Mouse (Mus musculus) forebrain, embryonic 16.5 days (tissue): ENCODE results near the gene Fitm2. TPM values are rescaled to one million over a fixed set of nuclear protein-coding genes. Genes with fewer than 3 reads are reported as not detected.
"Not testable (repeated sequence)": the region's sequence is repeated elsewhere in the genome, so short reads cannot be mapped to it uniquely, and the experiment has no call there.

Experiments used
- ATAC-seq: fragments of 200-750 bp; cut with Nextera tagmentation; 2 replicates; pipeline ENCODE4 v1.8.0; 2017; ENCODE audit warnings: mild to moderate bottlenecking, moderate library complexity
- H3K27ac ChIP-seq: fragments of 300-500 bp; sonication (generic); 2 replicates; pipeline ENCODE4 v1.5.1; 2014; ENCODE audit warnings: low read length, control low read depth
- H3K27me3 ChIP-seq: fragments of 300-500 bp; sonication (generic); replicated peaks from 2 replicates; pipeline ENCODE4 v1.6.1; 2014; ENCODE audit warnings: low read length; ENCODE audit not compliant: control insufficient read depth, insufficient read depth
- H3K36me3 ChIP-seq: fragments of 300-500 bp; sonication (generic); 2 replicates; pipeline ENCODE4 v1.6.1; 2014; ENCODE audit not compliant: control insufficient read depth, insufficient read depth
- H3K4me1 ChIP-seq: fragments of 300-500 bp; sonication (generic); replicated peaks from 2 replicates; pipeline ENCODE4 v1.6.1; 2014; ENCODE audit warnings: low read length; ENCODE audit not compliant: control insufficient read depth, insufficient read depth
- H3K4me2 ChIP-seq: fragments of 300-500 bp; sonication (generic); 2 replicates; pipeline ENCODE4 v1.6.1; 2014; ENCODE audit warnings: mild to moderate bottlenecking, low read length, control low read depth
- H3K4me3 ChIP-seq: fragments of 300-500 bp; sonication (generic); replicated peaks from 2 replicates; pipeline ENCODE4 v1.5.1; 2014; ENCODE audit warnings: mild to moderate bottlenecking, low read length, control low read depth
- H3K9ac ChIP-seq: fragments of 300-500 bp; sonication (generic); replicated peaks from 2 replicates; pipeline ENCODE4 v1.6.1; 2014; ENCODE audit warnings: low read depth, low read length, control low read depth
- H3K9me3 ChIP-seq: fragments of 300-500 bp; sonication (generic); 2 replicates; pipeline ENCODE4 v1.6.1; 2016; ENCODE audit warnings: low read length; ENCODE audit not compliant: control insufficient read depth
- WGBS: fragments of 180-500 bp; shearing (Covaris S2); extraction: QIAGEN DNeasy Blood & Tissue Kit; methylation state at CpG from one replicate; pipeline ENCODE4 v1.1.7; 2014; 5-methylcytosine and 5-hydroxymethylcytosine counted together
- polyA plus RNA-seq: library from polyadenylated mRNA; unstranded; fragments of >200 nt; fragmentation: Nextera tagmentation; extraction: Ambion mirVana; gene quantifications from 2 replicates; pipeline ENCODE4 v1.2.1, GENCODE M21; 2015

Gene Fitm2
- polyA plus RNA-seq, 1 experiment from 2014 or later = 15.4 TPM

- 94% methylated on average over 6 of the region's 6 CpGs for WGBS
- no peak overlapping the region for H3K9ac ChIP-seq
- H3K4me2 ChIP-seq = no peak overlapping the region
- no peaks in the 10 kb centered on the region for H3K9me3 ChIP-seq
- no peak overlapping the region for H3K27ac ChIP-seq
- ATAC-seq = no peak
- H3K4me3 ChIP-seq = no peak overlapping the region
- H3K36me3 ChIP-seq = peaks cover 15% of the 10 kb centered on the region
- H3K27me3 ChIP-seq = no peaks in the 10 kb centered on the region
- H3K4me1 ChIP-seq = peaks cover 9% of the 10 kb centered on the region
These were observed 4.8 kb downstream of the Fitm2 start for GRCm38 (mm10) chr2:163467585-163467984.

- H3K36me3 ChIP-seq = peaks cover 15% of the 10 kb centered on the region
- H3K27ac ChIP-seq = no peak overlapping the region
- no peak overlapping the region for H3K9ac ChIP-seq
- no peaks in the 10 kb centered on the region for H3K27me3 ChIP-seq
- H3K4me1 ChIP-seq = peaks cover 8% of the 10 kb centered on the region
- no peaks in the 10 kb centered on the region for H3K9me3 ChIP-seq
- H3K4me2 ChIP-seq = no peak overlapping the region
- ATAC-seq = no peak
- WGBS = 78% methylated on average over 8 of the region's 8 CpGs
- no peak overlapping the region for H3K4me3 ChIP-seq
These were observed 5.7 kb downstream of the Fitm2 start for GRCm38 (mm10) chr2:163466771-163467170.

GRCm38 (mm10) chr2:163464562-163464961 is 7.9 kb downstream of the Fitm2 start:
- no peak for ATAC-seq
- Histone ChIP-seq H3K27ac (no peak overlapping the region), H3K27me3 (no peaks in the 10 kb centered on the region), H3K4me3 (no peak overlapping the region), H3K4me1 (no peaks in the 10 kb centered on the region; the same call in 1 of the 2 replicates), H3K36me3 (peaks cover 14% of the 10 kb centered on the region), H3K9ac (no peak overlapping the region), H3K9me3 (no peaks in the 10 kb centered on the region), H3K4me2 (no peak overlapping the region)
- 84% methylated on average over 6 of the region's 6 CpGs for WGBS

- Histone ChIP-seq H3K27me3 (no peaks in the 10 kb centered on the region), H3K4me1 (peaks cover 5% of the 10 kb centered on the region), H3K9me3 (no peaks in the 10 kb centered on the region), H3K4me3 (no peak overlapping the region), H3K36me3 (peaks cover 8% of the 10 kb centered on the region), H3K9ac (no peak overlapping the region), H3K27ac (no peak overlapping the region), H3K4me2 (no peak overlapping the region)
- WGBS = 77% methylated on average over 4 of the region's 4 CpGs
- no peak for ATAC-seq
These were observed 8.4 kb downstream of the Fitm2 start for GRCm38 (mm10) chr2:163463998-163464397.

- Histone ChIP-seq H3K4me3 (no peak overlapping the region), H3K27me3 (no peaks in the 10 kb centered on the region), H3K27ac (no peak overlapping the region), H3K36me3 (peaks cover 4% of the 10 kb centered on the region; the same call in 1 of the 2 replicates), H3K4me1 (peaks cover 7% of the 10 kb centered on the region), H3K4me2 (no peak overlapping the region), H3K9ac (no peak overlapping the region), H3K9me3 (no peaks in the 10 kb centered on the region)
- no peak for ATAC-seq
- WGBS = 73% methylated on average over 10 of the region's 10 CpGs
These were observed 9.1 kb downstream of the Fitm2 start for GRCm38 (mm10) chr2:163463251-163463769.

GRCm38 (mm10) chr2:163462801-163463200 is 9.6 kb downstream of the Fitm2 start:
- H3K9ac ChIP-seq = no peak overlapping the region
- H3K27ac ChIP-seq = no peak overlapping the region
- no peaks in the 10 kb centered on the region for H3K27me3 ChIP-seq
- 85% methylated on average over 11 of the region's 11 CpGs for WGBS
- no peak for ATAC-seq
- peaks cover 7% of the 10 kb centered on the region for H3K4me1 ChIP-seq
- H3K36me3 ChIP-seq = peaks cover 4% of the 10 kb centered on the region; the same call in 1 of the 2 replicates
- no peaks in the 10 kb centered on the region for H3K9me3 ChIP-seq
- H3K4me2 ChIP-seq = no peak overlapping the region
- no peak overlapping the region for H3K4me3 ChIP-seq

GRCm38 (mm10) chr2:163462386-163462785 is 10.0 kb downstream of the Fitm2 start:
- H3K9ac ChIP-seq = no peak overlapping the region
- H3K4me1 ChIP-seq = peaks cover 7% of the 10 kb centered on the region
- no peak for ATAC-seq
- H3K4me3 ChIP-seq = no peak overlapping the region
- H3K27me3 ChIP-seq = no peaks in the 10 kb centered on the region
- H3K36me3 ChIP-seq = peaks cover 4% of the 10 kb centered on the region; the same call in 1 of the 2 replicates
- no peak overlapping the region for H3K4me2 ChIP-seq
- WGBS = 84% methylated on average over 5 of the region's 5 CpGs
- no peak overlapping the region for H3K27ac ChIP-seq
- H3K9me3 ChIP-seq = no peaks in the 10 kb centered on the region

GRCm38 (mm10) chr2:163461307-163461706 is 11.1 kb downstream of the Fitm2 start:
- not testable (repeated sequence) for H3K4me3 ChIP-seq, H3K27me3 ChIP-seq, H3K4me2 ChIP-seq, H3K27ac ChIP-seq, ATAC-seq, H3K4me1 ChIP-seq, H3K9me3 ChIP-seq, H3K9ac ChIP-seq, H3K36me3 ChIP-seq
- 89% methylated on average over 8 of the region's 9 CpGs for WGBS

GRCm38 (mm10) chr2:163460622-163461021 is 11.8 kb downstream of the Fitm2 start:
- Histone ChIP-seq H3K9me3 (no peaks in the 10 kb centered on the region), H3K36me3 (no peaks in the 10 kb centered on the region), H3K9ac (no peak overlapping the region), H3K4me2 (no peak overlapping the region), H3K27me3 (no peaks in the 10 kb centered on the region), H3K27ac (no peak overlapping the region), H3K4me1 (peaks cover 7% of the 10 kb centered on the region), H3K4me3 (no peak overlapping the region)
- 87% methylated on average over 8 of the region's 8 CpGs for WGBS
- ATAC-seq = no peak

- peak; percentile 69 for ATAC-seq
- no peak overlapping the region for H3K27ac ChIP-seq
- H3K4me3 ChIP-seq = peak overlapping the region; percentile 12; the same call in 1 of the 2 replicates
- H3K4me1 ChIP-seq = peaks cover 7% of the 10 kb centered on the region
- no peaks in the 10 kb centered on the region for H3K9me3 ChIP-seq
- peak overlapping the region; percentile 29 for H3K4me2 ChIP-seq
- H3K9ac ChIP-seq = peak overlapping the region; percentile 35; the same call in 1 of the 2 replicates
- H3K27me3 ChIP-seq = no peaks in the 10 kb centered on the region
- WGBS = 48% methylated on average over 10 of the region's 10 CpGs
- H3K36me3 ChIP-seq = peaks cover 6% of the 10 kb centered on the region
These were observed 13.0 kb downstream of the Fitm2 start for GRCm38 (mm10) chr2:163459380-163459779.
